Mouse (Mus musculus) megakaryocyte, embryonic 14.5 days (primary cell): ENCODE results near the gene Mogs.

Source experiments
- FLI1 ChIP-seq: IDR thresholded peaks from 2 replicates; pipeline ENCODE4 v1.6.1; 2012; ENCODE audit warnings: low read length, inconsistent platforms, mixed read lengths
- GATA1 ChIP-seq: IDR thresholded peaks from 3 replicates; pipeline ENCODE4 v1.6.1; 2012; ENCODE audit warnings: mixed read lengths, low read length, inconsistent platforms, borderline replicate concordance

GRCm38 (mm10) chr6:83078324-83078858 lies 36.9 kb upstream of the Mogs start:
- TF ChIP-seq GATA1, result peak; percentile 88
- TF ChIP-seq FLI1, result peak; percentile 63
